Mouse (Mus musculus): ENCODE results near the gene Gucy2g.

GRCm38 (mm10) chr19:55168360-55168759 is 72.7 kb downstream of the Gucy2g start:
- TF ChIP-seq CTCF (IDR thresholded peaks at IDR 0.05; ENCODE audit: low read depth) (no peak), EP300 (optimal IDR thresholded peaks at IDR 0.05) (no peak)

All from stomach, postnatal 0 days (tissue).